Mouse (Mus musculus): ENCODE measurements around the gene Vma21.

Gene Vma21

DNA sequence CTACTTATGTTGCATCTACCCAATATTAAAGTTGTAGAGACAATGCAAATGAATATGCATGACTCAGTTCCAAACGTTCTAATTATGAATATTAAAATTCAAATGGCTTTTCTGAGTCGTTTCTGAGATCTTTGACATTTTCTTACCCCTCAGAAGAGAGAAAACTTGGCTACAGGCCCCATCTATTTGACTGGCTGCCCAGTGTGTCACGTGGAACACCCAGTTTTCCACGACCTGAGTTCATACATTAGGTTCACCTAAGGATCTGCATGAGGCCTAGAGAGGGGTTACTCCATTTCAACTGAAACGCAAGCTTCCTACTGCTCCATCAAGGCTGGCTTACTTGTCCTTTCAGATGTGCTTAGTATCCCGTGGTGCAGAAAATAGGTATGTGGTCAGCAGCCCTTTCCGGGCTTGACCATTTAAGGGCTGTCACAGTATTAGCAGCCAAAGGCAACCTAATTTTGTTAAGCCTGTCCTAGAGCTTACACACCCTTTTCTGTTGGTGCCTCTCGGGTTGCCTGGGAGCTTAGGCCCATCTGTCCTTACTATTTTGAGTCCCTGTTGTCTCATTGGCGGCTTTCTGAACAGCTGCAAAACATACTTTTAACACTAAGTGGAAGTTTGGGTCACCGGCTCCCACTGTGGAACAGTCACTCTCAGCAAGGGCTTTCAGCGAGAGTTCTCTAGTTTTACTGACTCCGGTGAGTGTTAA is at the start of gene Vma21:
TSS of gene Vma21 (plus strand) at position 294 of the 715 bp plus-strand sequence.
- DNase-seq: peak in 1 of 2 experiments; percentile 1

DNA sequence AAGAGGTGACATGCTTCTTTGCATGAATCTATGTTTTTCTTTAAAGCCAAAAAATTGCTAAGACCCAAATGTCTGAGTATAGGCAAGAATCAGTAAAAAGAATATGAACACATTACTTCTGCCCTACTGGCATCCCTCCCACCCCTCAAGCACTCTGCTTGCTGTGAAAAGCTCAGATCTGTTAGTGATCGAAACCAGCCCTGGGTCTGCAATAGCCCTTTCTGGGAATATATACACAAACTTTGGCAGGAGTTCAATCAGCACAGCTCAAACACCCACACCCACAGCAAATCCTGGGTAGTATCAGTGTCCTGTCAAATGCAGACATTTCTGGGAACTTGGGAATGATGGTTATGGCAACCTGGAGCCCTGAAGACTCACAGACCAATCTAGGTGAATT is 47.8 kb upstream of the Vma21 start:
- no peak for DNase-seq

DNA sequence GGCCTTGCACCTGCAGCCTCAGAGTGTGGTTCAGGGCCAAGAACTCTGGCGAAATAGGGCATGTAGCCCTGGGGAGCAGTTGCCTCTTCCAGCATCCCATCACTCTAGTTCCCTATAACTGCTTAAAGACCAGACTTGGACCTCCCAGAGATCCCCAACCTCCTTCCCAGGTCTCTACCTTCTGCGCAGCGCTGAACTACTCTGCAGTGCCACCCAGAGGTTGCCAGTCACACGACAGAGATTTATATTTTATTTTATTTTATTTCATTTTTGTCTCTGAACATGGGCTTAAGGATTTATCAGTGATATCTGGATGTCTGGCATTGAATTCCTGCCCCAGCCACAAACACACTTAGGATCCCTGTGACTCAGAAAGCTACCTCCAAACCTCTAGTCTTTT is 24.6 kb upstream of the Vma21 start:
- no peak for DNase-seq

- DNase-seq: no peak
Measured at GRCm38 (mm10) chrX:71797766-71798165, 18.0 kb upstream of the Vma21 start.

- DNase-seq: no peak
Measured at GRCm38 (mm10) chrX:71798883-71799282, 16.8 kb upstream of the Vma21 start.

DNA sequence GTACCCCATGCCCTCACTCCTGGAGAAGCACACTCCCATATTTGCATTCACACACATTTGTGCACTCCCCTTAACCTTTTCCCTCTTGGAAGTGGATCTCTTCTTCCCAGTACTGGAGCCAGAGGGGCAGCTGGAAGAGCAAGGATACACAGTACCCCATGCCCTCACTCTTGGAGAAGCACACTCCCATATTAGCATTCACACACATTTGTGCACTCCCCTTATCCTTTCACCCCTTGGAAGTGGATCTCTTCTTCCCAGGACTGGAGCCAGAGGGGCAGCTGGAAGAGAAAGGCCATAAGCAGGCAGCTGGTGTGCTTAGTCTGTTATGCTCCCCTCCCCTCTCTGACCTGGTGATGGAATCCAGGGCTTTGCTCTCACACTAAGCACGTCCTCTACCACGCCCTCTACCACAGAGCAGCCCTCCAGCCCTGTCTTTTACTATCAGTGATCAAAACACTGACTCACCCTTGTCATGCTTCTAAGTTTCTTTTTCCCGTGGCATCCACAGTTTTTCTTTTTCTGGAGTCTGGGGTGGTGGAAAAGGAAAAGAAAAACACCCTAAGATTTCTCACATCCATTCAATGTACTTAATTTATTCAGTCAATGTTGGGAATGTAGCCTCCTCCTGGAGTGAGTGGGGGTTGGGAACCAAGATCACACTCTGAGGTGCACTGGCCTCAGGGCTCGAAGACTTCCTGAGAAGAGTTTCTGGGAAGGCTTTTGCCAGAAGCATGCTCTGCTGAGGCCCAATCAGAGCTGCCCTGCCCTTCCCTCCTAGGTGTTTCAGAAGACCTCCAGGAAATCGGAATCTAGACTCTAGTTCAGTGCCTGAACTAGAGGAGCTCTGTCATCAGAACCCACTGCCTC is 3.5 kb upstream of the Vma21 start:
- no peak for DNase-seq

DNA sequence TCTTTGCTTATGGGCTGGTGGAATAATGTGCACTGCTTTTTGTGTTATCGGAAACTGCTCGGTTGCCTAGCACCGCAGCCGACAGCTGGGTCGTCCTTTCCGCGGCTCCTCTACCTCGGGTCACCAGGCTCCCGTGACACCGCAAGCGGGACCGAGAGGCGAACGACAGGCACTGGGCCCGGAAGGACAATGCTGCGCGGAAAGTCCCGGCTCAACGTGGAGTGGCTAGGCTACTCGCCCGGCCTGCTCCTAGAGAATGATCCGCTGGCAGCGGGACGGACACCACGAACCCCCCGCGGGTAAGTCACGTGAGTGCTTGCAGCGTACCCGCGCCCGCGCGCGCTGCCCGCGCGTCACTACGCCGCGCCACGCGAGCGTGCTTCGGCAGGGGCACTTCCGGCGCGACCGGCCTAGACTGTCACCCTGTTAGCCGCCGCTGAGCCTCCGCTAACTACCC is 705 bp downstream of the Vma21 start:
- DNase-seq: peak; percentile 85 to 93

GRCm38 (mm10) chrX:71816931-71817361 is 1.2 kb downstream of the Vma21 start:
- DNase-seq: no peak

GRCm38 (mm10) chrX:71838911-71839310 is 23.2 kb downstream of the Vma21 start:
- no peak for DNase-seq

DNA sequence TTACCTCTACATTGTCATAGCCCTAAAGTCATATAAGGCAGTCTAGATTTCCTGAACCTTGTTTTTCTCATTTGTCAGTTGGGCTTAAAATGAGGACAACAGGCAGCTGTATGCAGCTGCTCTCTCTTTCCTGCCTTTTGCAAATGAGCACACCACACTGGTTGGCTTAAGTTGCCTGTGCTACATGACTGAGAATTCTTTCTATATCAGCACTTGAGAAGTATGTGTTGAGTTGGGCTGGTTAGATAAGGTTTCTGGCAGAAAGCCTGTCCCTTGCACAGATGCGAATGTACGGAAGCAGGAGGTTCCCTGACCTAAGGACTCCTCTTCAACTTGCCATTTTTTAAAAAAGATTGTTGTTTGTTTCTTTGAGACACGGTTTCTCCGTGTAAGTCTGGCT is 31.0 kb downstream of the Vma21 start:
- no peak for DNase-seq

- DNase-seq: no peak
Measured at GRCm38 (mm10) chrX:71853798-71854197, 38.1 kb downstream of the Vma21 start.

Measured in kidney, postnatal 25 days (tissue).